Mouse (Mus musculus): ENCODE data around the gene Ndrg3.
"Not testable (repeated sequence)": the region's sequence is repeated elsewhere in the genome, so short reads cannot be mapped to it uniquely, and the experiment has no call there.

Gene Ndrg3

DNA sequence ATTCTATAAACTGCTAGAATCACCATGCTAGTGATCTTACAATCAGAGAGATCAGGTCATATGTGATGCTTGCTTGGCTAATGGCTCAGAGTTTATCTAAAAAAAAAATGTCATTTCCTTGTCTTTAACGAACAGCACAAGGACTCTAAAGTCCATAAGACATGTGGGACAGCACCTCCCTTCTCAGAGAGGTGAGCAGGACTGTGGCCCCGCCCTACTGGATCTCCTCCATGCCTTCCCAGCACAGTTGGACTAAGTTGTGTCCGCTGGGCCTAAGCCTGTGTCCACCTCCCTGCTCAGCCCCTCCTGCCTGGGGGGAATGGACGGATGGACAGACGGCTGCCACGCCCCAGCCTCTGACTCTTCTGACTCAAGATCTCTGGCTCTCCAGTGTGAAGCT, 56.9 kb downstream of the Ndrg3 start:
- Histone ChIP-seq H3K36me3 (ENCODE audit: control insufficient read depth, insufficient read depth, low read length, poor library complexity, severe bottlenecking) (0 out of 2 replicates have a peak, but pooled peaks cover 1% of the 10 kb centered on the region), H3K27me3 (ENCODE audit: control insufficient read depth, insufficient read depth, low read length, poor library complexity, severe bottlenecking) (no peaks in the 10 kb centered on the region)
- no peak for DNase-seq (ENCODE audit: low read depth, low spot score)

DNA sequence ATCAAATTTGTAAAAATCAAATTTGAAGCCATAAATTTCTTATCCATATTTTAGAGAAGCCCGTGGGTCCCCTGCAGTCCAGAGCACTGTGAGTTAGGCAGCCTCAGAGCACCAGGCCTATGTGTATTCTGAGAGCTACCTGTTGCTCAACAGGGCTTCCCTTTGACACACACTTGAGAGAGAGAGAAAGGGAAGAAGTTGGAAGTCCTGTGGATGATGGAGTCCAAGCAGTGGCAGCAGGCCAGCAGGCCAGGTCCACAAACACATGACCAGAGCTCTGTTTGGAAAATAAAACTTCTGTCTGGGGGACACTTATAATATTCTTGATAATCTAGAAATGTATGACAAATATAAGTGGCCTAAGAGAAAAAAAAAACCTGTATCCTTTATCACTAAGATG, 58.4 kb downstream of the Ndrg3 start:
- H3K27me3 ChIP-seq (ENCODE audit: control insufficient read depth, insufficient read depth, low read length, poor library complexity, severe bottlenecking), result no peaks in the 10 kb centered on the region
- 0 out of 2 replicates have a peak, but pooled peaks cover 1% of the 10 kb centered on the region for H3K36me3 ChIP-seq (ENCODE audit: control insufficient read depth, insufficient read depth, low read length, poor library complexity, severe bottlenecking)
- no peak for DNase-seq (ENCODE audit: low read depth, low spot score)

DNA sequence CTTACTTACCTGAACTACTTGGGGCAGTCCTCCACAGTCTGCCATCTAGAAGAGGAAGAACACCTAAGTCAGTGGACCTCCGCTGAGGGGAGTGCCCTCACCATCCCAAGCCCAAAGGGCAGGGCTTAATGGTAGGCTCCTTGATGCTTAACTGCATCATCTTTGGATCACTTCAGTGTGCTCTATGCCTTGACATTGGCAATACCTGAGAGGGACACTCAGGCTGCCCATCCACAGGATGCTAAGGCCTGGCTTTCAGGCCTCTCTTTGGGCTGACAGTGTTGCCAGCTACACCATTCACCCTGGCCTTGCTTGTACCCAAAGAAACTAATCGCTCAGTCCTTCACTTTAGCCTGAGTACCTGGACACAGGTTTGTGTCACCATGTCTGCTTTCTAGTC, 60.4 kb downstream of the Ndrg3 start:
- H3K36me3 ChIP-seq (ENCODE audit: control insufficient read depth, insufficient read depth, low read length, poor library complexity, severe bottlenecking), result peaks cover 2% of the 10 kb centered on the region; the same call in 1 of the 2 replicates
- DNase-seq (ENCODE audit: low read depth, low spot score), result no peak
- H3K27me3 ChIP-seq (ENCODE audit: control insufficient read depth, insufficient read depth, low read length, poor library complexity, severe bottlenecking), result no peaks in the 10 kb centered on the region

DNA sequence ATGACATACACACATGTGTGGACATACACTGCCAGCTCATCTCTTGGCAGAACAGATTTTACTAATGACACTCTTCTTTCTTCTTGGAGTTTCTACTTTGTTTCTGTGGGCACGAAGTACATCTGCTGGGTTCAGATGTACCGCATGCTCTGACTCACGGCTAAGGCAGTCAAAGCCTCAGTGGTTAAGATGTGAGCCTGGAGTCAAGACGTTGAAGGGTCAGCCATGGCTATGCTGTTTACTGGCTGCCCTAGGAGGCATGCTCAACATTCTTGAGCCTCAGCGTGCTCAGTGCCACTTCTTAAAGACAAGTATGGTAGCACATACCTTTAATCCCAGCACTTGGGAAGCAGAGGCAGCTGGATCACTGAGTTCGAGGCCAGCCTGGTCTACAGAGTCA, 61.3 kb downstream of the Ndrg3 start:
- peaks cover 2% of the 10 kb centered on the region; the same call in 1 of the 2 replicates for H3K36me3 ChIP-seq (ENCODE audit: control insufficient read depth, insufficient read depth, low read length, poor library complexity, severe bottlenecking)
- DNase-seq (ENCODE audit: low read depth, low spot score), result no peak
- H3K27me3 ChIP-seq (ENCODE audit: control insufficient read depth, insufficient read depth, low read length, poor library complexity, severe bottlenecking), result no peaks in the 10 kb centered on the region

DNA sequence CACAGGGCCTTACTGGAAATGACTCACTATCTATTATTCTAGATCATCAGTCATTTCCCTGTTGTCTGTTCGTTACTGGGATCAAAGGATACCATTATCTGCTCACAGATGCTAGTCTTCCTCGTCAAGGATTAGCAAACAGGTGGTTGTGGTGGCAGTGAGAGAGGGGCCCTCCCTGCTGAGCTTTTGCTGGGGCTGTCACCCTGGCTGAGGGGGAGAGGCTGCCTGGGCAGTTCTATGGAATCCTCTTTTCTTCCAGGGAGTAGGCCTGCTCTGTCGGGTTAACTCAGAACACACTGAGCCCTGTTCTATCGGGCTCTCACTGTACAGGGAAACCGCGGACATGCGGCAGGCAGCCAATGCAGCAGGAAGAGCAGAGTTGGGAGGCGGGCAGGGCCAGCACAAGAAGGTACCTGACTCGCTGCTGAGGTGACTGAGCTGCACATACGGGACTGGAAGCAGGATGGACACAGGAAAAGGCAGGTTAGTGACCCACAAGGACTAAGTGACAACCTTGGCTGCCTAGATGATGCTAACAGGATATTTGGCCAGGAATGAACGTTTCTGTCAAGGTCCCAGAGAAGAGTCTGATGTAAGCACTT, 62.2 kb downstream of the Ndrg3 start:
- no peak for DNase-seq (ENCODE audit: low read depth, low spot score)

GRCm38 (mm10) chr2:156928606-156929005, 63.2 kb downstream of the Ndrg3 start:
- H3K36me3 ChIP-seq (ENCODE audit: control insufficient read depth, insufficient read depth, low read length, poor library complexity, severe bottlenecking), result peaks cover 2% of the 10 kb centered on the region; the same call in 1 of the 2 replicates
- no peaks in the 10 kb centered on the region for H3K27me3 ChIP-seq (ENCODE audit: control insufficient read depth, insufficient read depth, low read length, poor library complexity, severe bottlenecking)
- DNase-seq (ENCODE audit: low read depth, low spot score), result no peak

More for the DNA sequence above, 62.2 kb downstream of the Ndrg3 start:
- Histone ChIP-seq H3K27me3 (ENCODE audit: control insufficient read depth, insufficient read depth, low read length, poor library complexity, severe bottlenecking) (no peaks in the 10 kb centered on the region), H3K36me3 (ENCODE audit: control insufficient read depth, insufficient read depth, low read length, poor library complexity, severe bottlenecking) (peaks cover 2% of the 10 kb centered on the region; the same call in 1 of the 2 replicates)

DNA sequence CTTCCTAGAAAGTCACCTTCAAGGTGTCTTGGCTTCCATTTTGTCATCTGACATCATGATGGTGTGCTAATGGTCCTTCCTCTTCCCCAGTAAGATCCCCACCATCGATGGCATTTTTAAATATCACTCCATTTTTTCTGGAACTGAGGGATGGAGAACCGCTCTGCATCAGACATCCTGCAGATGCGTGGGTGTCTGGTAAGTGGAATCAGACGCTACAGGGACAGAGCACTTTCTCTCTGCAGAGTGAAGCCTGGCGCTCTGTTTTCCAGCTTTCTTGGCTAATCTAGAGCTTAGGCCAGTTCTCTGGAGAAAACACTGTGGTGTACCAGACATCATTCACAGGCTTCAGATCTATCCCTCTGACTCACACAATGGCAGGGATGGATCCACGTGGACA, 64.2 kb downstream of the Ndrg3 start:
- no peaks in the 10 kb centered on the region for H3K27me3 ChIP-seq (ENCODE audit: control insufficient read depth, insufficient read depth, low read length, poor library complexity, severe bottlenecking)
- peaks cover 2% of the 10 kb centered on the region; the same call in 1 of the 2 replicates for H3K36me3 ChIP-seq (ENCODE audit: control insufficient read depth, insufficient read depth, low read length, poor library complexity, severe bottlenecking)
- no peak for DNase-seq (ENCODE audit: low read depth, low spot score)

GRCm38 (mm10) chr2:156925611-156926010, 66.2 kb downstream of the Ndrg3 start:
- H3K27me3 ChIP-seq (ENCODE audit: control insufficient read depth, insufficient read depth, low read length, poor library complexity, severe bottlenecking); H3K36me3 ChIP-seq (ENCODE audit: control insufficient read depth, insufficient read depth, low read length, poor library complexity, severe bottlenecking); DNase-seq (ENCODE audit: low read depth, low spot score): not testable (repeated sequence)

- not testable (repeated sequence) for H3K36me3 ChIP-seq (ENCODE audit: control insufficient read depth, insufficient read depth, low read length, poor library complexity, severe bottlenecking); H3K27me3 ChIP-seq (ENCODE audit: control insufficient read depth, insufficient read depth, low read length, poor library complexity, severe bottlenecking); DNase-seq (ENCODE audit: low read depth, low spot score)
These were observed 66.8 kb downstream of the Ndrg3 start for GRCm38 (mm10) chr2:156925075-156925474.

DNA sequence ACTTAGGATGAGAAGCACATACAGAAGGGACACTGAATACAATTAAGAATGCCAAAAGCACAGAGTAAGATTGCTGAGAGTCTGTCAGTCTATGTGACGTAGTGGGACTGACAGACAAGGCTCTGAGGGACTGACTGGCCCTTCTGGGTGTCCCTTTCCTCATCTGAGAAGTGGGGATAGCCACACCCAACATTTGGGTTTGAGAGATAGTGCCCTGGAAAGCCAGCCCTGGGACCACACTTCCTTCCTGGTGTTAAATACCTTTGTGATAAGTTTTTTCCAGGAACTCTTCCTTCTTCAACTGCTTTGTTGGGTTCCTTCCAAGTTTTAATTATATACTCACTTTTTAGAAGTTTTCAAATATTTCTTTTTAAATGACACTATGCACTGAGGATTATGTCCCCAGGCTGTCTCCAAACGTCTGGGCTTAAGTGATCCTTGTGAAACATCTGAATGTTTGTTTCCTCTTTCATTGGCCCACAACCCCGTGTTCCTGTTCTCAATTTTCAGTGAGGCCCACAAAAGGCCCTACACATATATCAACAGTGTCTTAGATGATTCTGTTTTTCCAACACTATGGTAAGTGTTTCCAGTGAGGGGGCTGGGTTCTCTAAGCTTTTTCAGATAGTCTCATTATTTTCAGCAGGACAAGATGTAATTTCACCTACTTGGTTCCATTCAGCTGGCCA, 67.5 kb downstream of the Ndrg3 start:
- H3K27me3 ChIP-seq (ENCODE audit: control insufficient read depth, insufficient read depth, low read length, poor library complexity, severe bottlenecking), result no peaks in the 10 kb centered on the region
- H3K36me3 ChIP-seq (ENCODE audit: control insufficient read depth, insufficient read depth, low read length, poor library complexity, severe bottlenecking), result peaks cover 2% of the 10 kb centered on the region; the same call in 1 of the 2 replicates
- DNase-seq (ENCODE audit: low read depth, low spot score), result no peak

GRCm38 (mm10) chr2:156923057-156923456, 68.8 kb downstream of the Ndrg3 start:
- H3K27me3 ChIP-seq (ENCODE audit: control insufficient read depth, insufficient read depth, low read length, poor library complexity, severe bottlenecking), result no peaks in the 10 kb centered on the region
- no peak for DNase-seq (ENCODE audit: low read depth, low spot score)
- H3K36me3 ChIP-seq (ENCODE audit: control insufficient read depth, insufficient read depth, low read length, poor library complexity, severe bottlenecking), result peaks cover 2% of the 10 kb centered on the region; the same call in 1 of the 2 replicates

- H3K36me3 ChIP-seq (ENCODE audit: control insufficient read depth, insufficient read depth, low read length, poor library complexity, severe bottlenecking), result no peaks in the 10 kb centered on the region
- no peak for DNase-seq (ENCODE audit: low read depth, low spot score)
These were observed 72.1 kb downstream of the Ndrg3 start for GRCm38 (mm10) chr2:156919796-156920195.

GRCm38 (mm10) chr2:156919191-156919590, 72.7 kb downstream of the Ndrg3 start:
- H3K27me3 ChIP-seq (ENCODE audit: control insufficient read depth, insufficient read depth, low read length, poor library complexity, severe bottlenecking); DNase-seq (ENCODE audit: low read depth, low spot score); H3K36me3 ChIP-seq (ENCODE audit: control insufficient read depth, insufficient read depth, low read length, poor library complexity, severe bottlenecking): not testable (repeated sequence)

More at GRCm38 (mm10) chr2:156919796-156920195, 72.1 kb downstream of the Ndrg3 start:
- H3K27me3 ChIP-seq (ENCODE audit: control insufficient read depth, insufficient read depth, low read length, poor library complexity, severe bottlenecking), result no peaks in the 10 kb centered on the region

GRCm38 (mm10) chr2:156918562-156918961, 73.3 kb downstream of the Ndrg3 start:
- DNase-seq (ENCODE audit: low read depth, low spot score), result peak; percentile 55
- H3K27me3 ChIP-seq (ENCODE audit: control insufficient read depth, insufficient read depth, low read length, poor library complexity, severe bottlenecking), result no peaks in the 10 kb centered on the region
- H3K36me3 ChIP-seq (ENCODE audit: control insufficient read depth, insufficient read depth, low read length, poor library complexity, severe bottlenecking), result no peaks in the 10 kb centered on the region

GRCm38 (mm10) chr2:156916419-156917125, 75.3 kb downstream of the Ndrg3 start:
- DNase-seq (ENCODE audit: low read depth, low spot score), result no peak
- no peaks in the 10 kb centered on the region for H3K36me3 ChIP-seq (ENCODE audit: control insufficient read depth, insufficient read depth, low read length, poor library complexity, severe bottlenecking)
- H3K27me3 ChIP-seq (ENCODE audit: control insufficient read depth, insufficient read depth, low read length, poor library complexity, severe bottlenecking), result no peaks in the 10 kb centered on the region

Data from splenic B cell, adult 2 months (primary cell).